Mouse (Mus musculus): ENCODE measurements at regions not wholly inside any gene's neighbourhood (a gene's known extent, or its start where the extent isn't known, plus 50 kb on each side); places are given as distances from the start of the nearest gene placed in this dataset.
A peak's percentile ranks its signal among the peaks of the same experiment; 100 is the strongest.

DNA sequence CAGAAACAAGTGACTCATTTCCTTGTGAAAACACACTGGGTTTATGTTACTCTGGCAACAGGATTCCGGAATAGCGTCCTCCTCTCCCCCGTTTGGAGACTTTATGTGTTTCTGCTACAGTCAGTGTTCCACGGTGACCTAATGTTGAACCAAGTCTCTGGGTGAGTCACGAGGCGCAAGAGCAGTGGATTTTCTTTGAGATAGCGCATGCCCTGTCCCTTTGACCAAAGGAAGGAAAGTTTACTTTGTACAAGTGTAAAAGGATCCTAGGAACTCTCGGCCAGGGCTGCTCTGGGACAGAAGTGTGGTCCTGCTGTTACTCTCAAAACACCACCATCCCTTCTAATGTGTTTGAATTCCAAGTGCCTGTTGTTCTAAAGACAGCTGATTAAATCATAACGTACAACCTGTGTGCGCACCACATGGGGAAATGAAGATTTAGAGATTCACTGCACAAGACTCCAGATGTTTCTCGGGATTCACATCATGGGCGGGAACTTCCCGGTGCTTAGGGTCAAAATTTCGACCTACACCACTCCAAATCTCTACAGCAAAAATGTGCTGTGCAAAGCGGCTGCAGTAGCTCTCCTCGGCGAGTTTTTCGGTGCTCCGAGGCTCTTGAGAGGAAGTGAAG lies 176.1 kb upstream of the Rbms1 start:
- no peak for ATAC-seq (replicated peaks; ENCODE audit: insufficient number of reproducible peaks, low FRiP score, low TSS enrichment, poor library complexity, severe bottlenecking)

DNA sequence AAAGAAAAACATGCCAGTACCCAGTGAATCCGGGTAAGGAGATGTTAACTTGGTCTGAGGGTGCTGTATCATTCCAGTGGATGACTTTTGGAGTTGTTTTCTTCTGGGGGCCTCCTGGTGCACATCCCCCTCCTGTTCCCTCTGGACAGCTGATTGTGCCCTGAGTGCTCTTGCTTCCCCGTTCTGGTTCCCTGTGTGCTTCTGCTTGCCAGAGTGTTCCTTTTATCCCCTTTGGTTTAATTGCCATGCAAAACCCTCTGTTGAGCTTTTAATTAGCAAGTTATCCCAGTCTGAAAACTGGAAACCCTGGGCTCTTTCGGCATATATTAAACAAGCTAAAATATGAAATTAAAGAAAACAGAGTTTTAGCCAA lies 175.6 kb upstream of the Rbms1 start:
- no peak for ATAC-seq (replicated peaks; ENCODE audit: insufficient number of reproducible peaks, low FRiP score, low TSS enrichment, poor library complexity, severe bottlenecking)

DNA sequence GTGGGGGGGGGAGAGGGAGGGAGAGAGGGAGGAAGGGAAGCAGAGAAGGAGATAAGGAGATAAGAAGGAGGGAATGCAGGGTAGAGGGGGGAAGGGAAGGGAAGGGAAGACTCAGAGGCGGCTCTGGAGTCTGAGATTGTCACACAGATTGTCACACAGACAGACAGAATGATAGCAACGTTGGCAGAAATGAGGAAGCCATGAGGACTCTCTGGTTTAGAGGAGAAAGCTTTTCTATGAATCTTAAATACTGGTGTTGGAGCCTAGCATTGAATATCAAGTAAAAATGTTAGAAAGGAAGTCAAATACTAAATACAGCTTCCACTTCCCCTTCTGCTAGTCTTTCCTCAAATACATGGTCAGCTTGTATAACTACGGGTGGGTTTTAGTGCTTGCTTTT lies 174.4 kb upstream of the Rbms1 start:
- ATAC-seq (replicated peaks; ENCODE audit: insufficient number of reproducible peaks, low FRiP score, low TSS enrichment, poor library complexity, severe bottlenecking) = peak; percentile 35; the same call in 1 of the 2 replicates

DNA sequence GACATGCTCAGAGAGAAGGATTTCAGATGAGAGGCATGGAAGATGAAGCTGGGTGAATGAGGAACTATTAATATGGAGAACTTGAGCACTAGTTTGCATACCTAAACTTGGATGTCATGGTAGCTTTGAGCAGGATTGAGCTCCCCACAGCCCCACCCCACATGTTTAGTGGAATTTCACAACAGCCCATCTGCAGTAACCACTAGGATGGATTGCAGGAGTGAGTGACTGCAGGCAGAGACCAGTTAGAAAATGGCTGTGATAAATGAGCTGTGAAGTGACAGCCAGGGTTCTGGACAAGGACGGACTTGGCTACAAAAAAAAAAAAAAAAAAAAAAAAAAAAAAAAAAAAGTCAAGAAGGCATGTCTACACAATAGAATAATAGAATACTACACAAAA lies 173.9 kb upstream of the Rbms1 start:
- peak; percentile 68 for ATAC-seq (replicated peaks; ENCODE audit: insufficient number of reproducible peaks, low FRiP score, low TSS enrichment, poor library complexity, severe bottlenecking)

DNA sequence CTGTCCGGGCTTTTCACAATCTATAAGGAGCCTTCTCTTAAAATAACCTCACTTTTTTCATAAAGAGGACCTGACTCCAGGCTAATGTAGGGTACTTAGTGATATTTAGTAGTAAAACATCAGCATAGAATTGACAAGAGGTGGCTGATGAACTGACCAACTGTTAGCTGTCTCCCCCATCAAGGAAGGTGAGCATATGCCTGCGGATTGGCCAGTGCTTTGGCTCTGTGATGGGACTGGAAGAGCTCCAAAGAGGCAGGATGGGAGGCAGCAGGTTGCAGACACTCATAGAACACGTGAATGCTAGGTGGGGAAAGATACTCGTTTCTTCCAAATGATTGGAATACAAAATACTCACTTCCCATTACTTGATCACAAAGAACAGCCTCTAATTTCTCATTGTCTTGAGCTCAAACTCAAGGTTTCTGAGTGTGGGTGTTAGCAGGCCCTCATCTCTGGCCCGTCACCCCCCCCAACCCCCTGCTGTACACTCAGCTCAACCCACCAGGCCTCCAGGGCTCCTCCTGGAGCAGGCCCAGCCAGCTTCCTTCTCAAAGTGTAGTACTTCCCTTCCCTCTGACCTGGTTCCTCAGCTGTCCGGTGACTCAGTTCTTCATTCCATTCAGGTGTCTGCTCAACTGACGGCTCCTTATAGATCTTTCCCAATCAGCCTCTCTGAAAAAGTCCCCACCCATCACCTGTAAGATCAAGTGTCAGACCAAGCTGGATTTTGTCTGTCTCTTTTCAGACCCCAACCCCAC lies 160.2 kb upstream of the Rbms1 start:
- no peak for ATAC-seq (replicated peaks; ENCODE audit: insufficient number of reproducible peaks, low FRiP score, low TSS enrichment, poor library complexity, severe bottlenecking)

DNA sequence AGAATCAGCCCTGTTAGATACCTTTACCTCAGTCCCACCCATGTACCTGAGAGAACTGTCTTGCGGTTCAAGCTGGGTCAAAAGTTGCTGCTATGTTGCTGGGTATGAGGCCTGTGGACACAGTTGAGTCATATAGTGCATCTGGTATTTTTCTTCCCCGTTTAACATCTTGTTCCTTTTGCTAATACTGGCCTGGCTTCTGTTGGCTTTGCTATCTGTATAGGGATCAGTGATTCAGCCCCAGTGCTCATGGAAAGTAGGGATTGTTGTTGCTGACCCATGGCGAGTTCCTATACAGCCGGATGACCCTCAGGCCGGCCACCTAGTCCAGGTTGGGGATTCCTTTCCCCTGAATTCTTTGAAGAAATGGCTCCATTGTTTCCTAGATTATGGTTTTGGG lies 158.3 kb upstream of the Rbms1 start:
- ATAC-seq (replicated peaks; ENCODE audit: insufficient number of reproducible peaks, low FRiP score, low TSS enrichment, poor library complexity, severe bottlenecking) = no peak

DNA sequence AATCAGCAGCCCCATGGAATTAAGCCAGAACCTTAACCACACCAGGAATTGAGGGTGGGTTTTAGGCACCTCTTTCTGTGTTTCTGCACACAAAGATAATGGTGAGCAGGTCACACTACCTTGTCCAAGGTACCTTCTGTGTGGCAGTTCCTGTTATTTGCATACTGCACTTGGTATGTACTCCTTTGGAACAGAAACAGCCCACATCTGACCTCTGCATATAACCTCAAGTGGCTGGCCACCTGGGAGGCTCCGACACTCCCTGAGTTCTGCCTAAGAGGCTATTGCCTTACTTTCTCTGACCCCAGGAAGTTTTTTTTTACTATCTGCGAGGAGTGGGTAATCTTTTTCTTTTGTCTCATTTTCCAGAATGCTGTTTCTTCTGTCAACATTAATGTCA lies 151.6 kb upstream of the Rbms1 start:
- no peak for ATAC-seq (replicated peaks; ENCODE audit: insufficient number of reproducible peaks, low FRiP score, low TSS enrichment, poor library complexity, severe bottlenecking)

DNA sequence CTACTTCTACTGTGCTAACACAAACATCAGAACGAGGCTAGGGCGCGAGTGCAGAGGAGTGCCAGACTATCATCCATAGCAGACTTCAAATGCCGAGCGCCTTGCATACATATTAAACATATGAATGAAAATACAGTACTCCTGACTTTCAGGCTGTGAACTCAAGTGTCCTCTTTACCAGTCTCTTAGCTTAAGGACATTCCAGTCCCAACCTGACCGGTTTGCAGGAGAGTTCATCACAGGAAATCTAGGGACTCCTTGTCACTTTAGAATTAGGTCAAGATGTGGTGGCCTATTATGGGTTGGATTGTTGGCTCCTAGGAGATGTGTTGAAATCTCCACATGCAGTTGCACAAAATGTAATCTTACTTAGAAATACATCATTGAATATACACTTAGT lies 150.9 kb upstream of the Rbms1 start:
- ATAC-seq (replicated peaks; ENCODE audit: insufficient number of reproducible peaks, low FRiP score, low TSS enrichment, poor library complexity, severe bottlenecking) = no peak

DNA sequence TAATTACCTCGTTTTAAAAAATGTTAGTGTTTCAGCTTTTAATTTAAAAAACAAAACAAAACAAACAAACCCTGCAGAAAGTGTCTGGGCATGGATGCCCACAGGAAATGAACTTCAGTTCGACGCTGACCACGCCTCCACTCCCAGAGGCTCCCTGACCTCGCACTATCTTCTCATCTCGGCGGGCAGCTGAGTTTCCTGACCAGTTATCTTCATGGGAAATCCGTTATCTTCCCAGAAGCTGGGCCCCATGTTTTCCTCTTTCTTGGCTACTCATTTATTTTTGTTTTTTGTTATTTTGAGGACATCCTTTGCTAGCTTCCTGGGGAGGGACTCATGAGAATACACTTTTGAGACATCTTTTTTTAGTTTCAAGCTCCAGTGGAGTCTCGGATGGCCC lies 147.6 kb upstream of the Rbms1 start:
- ATAC-seq (replicated peaks; ENCODE audit: insufficient number of reproducible peaks, low FRiP score, low TSS enrichment, poor library complexity, severe bottlenecking) = no peak

DNA sequence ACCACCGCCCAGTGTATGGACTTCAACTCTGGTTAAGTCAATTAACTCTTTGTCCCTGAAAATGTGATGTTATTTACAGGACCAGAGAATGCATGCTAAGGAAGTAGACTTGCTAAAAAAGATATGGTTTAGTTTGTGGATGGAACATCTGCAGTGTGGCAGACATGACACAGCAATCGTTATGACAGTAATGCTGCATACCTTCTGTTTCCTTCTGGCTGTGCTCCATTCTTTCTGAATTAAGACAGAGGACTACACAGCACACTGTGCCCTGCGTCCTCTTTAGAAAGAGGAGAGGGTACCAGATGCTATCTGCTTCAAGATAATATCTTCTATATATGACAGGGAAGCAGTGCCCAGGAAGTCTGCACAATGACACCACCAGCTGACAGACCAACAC lies 146.6 kb upstream of the Rbms1 start:
- ATAC-seq (replicated peaks; ENCODE audit: insufficient number of reproducible peaks, low FRiP score, low TSS enrichment, poor library complexity, severe bottlenecking) = no peak

DNA sequence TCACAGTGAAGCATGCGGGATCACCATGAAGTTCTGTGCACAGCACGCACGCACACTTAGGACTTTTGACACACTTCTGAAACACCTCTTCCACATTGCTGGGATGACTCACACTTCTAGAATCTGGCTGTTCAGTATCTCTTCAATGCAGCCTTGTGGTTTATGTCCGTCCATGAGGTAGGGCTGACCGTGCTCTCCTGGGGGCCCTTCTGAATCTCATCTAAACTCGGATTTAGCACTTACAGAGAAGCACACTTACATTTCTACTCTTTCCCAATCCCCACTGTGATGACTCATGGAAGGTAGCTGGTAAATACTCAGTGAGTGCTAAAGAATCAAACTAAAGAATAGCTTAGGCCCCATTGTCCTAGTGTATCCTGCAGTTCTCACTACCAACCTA lies 142.2 kb upstream of the Rbms1 start:
- ATAC-seq (replicated peaks; ENCODE audit: insufficient number of reproducible peaks, low FRiP score, low TSS enrichment, poor library complexity, severe bottlenecking) = no peak

DNA sequence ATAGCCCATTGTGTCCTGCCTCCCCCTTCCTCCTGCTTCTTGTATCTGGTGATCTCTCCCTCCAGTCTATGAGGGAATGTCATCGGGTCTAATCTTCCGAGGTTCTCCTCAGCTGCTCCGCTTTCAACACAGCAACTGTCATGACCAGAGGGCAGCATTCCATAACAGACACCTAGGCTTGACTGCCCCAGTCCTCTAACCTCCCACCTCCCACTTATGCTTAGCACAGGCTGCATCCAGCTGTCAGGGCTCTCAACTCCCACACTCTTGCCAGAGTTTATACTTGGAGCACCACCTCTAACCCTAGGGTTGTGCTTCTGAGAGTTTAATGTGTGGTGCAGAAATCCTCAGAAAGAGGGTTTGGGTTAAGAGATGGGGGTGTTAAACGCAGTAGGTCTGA lies 137.9 kb upstream of the Rbms1 start:
- ATAC-seq (replicated peaks; ENCODE audit: insufficient number of reproducible peaks, low FRiP score, low TSS enrichment, poor library complexity, severe bottlenecking) = no peak

DNA sequence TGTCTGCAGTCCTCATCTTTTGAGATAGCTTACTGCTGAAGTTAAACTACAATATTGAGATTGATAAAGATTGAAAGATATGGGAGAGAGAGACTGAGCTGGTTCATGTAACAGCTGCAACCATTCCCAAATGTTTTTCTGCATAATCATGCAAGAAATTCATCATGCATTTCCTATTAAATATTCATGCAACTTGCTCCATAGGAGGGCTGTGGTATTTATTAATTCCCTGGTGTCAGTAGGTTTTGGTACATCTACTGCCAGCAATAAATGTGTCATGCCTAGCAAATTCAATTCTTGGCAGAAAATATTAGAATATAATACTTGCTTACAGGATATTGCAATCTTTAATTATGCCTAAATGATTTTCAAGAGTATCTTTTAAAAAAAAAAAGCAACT lies 125.5 kb upstream of the Rbms1 start:
- ATAC-seq (replicated peaks; ENCODE audit: insufficient number of reproducible peaks, low FRiP score, low TSS enrichment, poor library complexity, severe bottlenecking) = no peak

DNA sequence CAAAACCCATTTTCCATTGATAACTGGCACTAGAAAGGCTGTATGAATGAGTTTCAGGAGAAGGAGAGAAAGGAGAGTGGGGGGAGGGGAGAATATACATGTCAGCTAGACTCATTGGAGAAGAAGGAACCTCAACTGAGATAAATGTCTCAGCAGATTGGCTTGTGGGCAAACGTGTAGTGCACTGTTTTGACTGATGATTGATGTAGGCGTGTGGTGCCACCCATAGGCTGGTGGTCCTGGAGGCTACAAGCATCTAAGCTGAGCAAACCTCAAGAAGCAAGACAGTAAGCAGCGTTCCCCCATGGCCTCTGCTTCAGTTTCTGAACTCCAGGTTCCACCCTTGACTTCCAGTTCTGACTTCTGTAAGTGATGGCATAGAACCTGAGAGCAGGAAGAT lies 121.8 kb upstream of the Rbms1 start:
- ATAC-seq (replicated peaks; ENCODE audit: insufficient number of reproducible peaks, low FRiP score, low TSS enrichment, poor library complexity, severe bottlenecking) = no peak

DNA sequence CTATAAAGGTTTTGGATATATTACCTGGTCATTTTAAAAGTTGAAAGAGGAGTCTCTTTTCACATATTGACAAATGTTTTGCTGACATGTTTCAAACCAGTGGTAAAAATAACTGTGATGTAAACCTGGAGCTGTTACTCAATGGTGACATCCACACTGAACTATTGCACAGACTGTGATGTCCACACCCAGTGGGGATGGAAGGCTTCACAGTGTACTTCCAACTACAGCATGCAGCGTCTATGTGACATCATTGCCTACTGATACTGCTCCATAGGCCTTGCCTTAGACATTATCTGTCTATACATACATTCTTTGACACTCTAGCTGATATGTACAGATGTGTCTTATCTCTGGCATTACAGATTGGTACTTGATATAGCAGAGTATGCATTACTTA lies 120.1 kb upstream of the Rbms1 start:
- peak; percentile 50; the same call in 1 of the 2 replicates for ATAC-seq (replicated peaks; ENCODE audit: insufficient number of reproducible peaks, low FRiP score, low TSS enrichment, poor library complexity, severe bottlenecking)

DNA sequence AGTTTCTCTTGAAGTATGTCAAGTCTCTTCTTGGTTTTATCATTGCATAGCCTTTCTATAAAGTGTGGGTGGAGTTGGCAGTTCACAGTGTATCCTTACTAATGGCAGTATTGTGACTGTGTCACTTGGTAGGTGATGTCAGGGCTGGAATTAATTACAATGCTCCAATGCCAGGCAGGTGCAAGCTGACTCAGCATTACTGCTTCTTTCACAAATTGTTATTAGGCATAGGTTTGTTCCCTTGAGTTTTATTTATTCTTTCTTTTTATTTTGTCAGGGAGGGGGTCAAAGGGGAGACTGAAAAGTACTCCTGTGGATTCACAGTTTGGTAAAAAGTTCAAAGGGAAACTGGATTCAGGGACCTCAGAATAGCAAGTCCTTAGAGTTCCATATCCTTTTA lies 119.6 kb upstream of the Rbms1 start:
- no peak for ATAC-seq (replicated peaks; ENCODE audit: insufficient number of reproducible peaks, low FRiP score, low TSS enrichment, poor library complexity, severe bottlenecking)

DNA sequence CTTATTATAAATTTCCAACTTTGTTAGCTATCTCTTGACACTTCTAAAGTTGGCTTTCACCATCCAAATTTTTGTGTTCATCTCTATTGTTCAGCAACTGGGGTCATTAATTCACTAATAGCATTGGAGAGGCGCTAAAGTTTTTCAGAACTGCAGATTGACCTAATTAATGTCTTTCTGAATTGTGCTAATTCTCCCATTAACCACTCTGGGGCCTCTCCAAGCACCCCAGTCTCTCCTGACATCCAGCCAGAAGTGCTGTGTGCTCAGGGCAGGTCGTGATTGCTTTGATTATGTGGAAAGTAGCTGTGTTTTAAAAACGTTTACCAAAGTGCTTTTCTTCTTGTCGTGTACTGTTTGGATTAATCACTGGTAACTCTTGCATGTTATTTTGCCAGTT lies 117.0 kb upstream of the Rbms1 start:
- ATAC-seq (replicated peaks; ENCODE audit: insufficient number of reproducible peaks, low FRiP score, low TSS enrichment, poor library complexity, severe bottlenecking) = no peak

DNA sequence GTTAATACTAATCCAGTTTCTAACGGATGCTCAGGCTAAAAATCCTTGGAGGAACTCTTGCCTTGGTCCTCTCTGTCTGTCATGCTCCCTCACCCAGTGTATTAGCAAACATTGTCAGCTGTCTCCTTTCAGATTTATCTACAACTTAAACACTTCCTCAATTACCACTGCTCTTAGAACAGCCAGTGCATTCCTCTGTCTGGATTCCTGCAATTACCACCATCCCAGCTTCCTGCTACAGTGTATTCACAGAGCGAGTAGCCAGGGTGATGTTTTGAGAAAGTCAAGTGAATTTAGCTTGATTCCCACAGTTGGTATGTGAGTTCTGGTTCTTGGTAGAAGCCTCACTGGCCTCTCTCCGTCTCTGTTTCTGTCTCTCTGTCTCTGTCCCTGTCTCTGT lies 108.0 kb upstream of the Rbms1 start:
- no peak for ATAC-seq (replicated peaks; ENCODE audit: insufficient number of reproducible peaks, low FRiP score, low TSS enrichment, poor library complexity, severe bottlenecking)

DNA sequence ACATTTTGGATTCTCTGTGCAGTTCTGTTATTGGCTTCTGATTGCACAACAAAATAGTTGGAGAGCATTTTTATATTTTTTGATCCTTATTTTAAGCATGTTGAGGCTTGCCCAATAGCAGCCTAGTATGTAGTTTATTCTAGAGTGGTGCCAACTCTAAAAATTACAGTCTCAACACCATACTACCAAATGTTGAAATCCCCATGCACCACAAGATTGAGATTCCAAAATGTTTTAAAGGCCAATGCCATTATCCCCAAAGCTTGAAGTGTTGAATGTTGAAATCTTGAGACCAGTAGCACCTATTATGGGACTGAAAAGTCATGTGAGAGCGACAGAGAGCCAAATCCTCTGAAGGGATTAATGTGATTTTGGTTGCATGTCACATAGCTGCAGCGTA lies 104.9 kb upstream of the Rbms1 start:
- ATAC-seq (replicated peaks; ENCODE audit: insufficient number of reproducible peaks, low FRiP score, low TSS enrichment, poor library complexity, severe bottlenecking) = no peak

DNA sequence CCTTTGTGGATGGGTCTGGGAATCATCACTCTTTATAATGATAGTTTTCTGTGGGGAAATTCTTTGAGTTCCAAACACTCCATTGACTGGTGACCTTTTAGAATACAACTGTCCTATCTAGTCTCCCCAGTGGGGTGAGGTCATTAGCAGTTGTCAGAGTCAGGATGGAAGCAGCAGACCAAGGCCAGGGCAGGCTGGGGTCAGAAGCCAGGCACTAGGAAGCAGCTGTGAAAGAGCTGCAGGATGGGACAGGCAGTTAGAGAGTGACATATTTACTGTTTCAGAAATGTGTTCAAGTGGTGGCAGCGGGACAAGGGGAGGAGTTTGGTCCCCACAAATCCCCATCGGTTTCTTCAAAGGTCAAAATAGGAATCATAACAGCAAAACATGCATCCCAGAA lies 99.1 kb upstream of the Rbms1 start:
- ATAC-seq (replicated peaks; ENCODE audit: insufficient number of reproducible peaks, low FRiP score, low TSS enrichment, poor library complexity, severe bottlenecking) = no peak

DNA sequence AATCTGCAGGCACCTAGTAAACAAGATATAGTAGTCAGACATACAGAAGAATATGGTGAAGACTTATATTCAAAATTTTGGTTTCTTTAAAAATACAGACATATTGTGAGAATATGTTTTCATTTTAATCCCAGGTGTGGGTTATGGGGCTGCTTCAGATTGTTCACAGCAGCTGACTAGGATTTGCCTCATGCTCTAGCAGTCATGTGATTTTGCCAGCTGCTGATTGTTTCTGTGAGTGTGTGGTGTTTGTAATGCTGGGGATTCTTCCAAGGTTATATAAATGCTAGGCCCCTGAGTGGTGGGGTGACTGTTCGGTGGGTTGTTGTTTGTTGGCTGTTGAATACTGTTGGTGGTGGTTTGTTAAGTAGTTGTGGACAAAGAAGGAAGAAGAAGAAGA lies 97.9 kb upstream of the Rbms1 start:
- ATAC-seq (replicated peaks; ENCODE audit: insufficient number of reproducible peaks, low FRiP score, low TSS enrichment, poor library complexity, severe bottlenecking) = no peak

Data from monocyte, adult 5-6 weeks (primary cell).